Mouse (Mus musculus): ENCODE results near the gene Gm12185.
"Not testable (repeated sequence)": the region's sequence is repeated elsewhere in the genome, so short reads cannot be mapped to it uniquely, and the experiment has no call there.

GRCm38 (mm10) chr11:49000411-49000810 lies 8.4 kb upstream of the Gm12185 start:
- not testable (repeated sequence) for TF ChIP-seq CTCF (IDR thresholded peaks at IDR 0.05; ENCODE audit: control insufficient read depth, insufficient read depth, insufficient replicate concordance, low read depth, low read length); POLR2A (IDR thresholded peaks at IDR 0.05; ENCODE audit: control insufficient read depth, low read depth, low read length)

Data from testis, adult 2 months (tissue).